Mouse (Mus musculus) C3H10T1/2 (cell line): ENCODE measurements around the gene Ntrk3. TPM values are rescaled to one million over a fixed set of nuclear protein-coding genes. Genes with fewer than 3 reads are reported as not detected.

Source experiments
- polyA plus RNA-seq, 2 experiments: library from polyadenylated mRNA; unstranded; fragments of >200 nt; fragmentation: generic; extraction: Trizol; gene quantifications; one replicate each; pipeline ENCODE4 v1.2.1; 2012; ENCODE audit warnings: missing spikeins in 2 of 2

Ntrk3 gene
- polyA plus RNA-seq: under 1 TPM; 0.18 to 0.37 TPM

GRCm38 (mm10) chr7:78737614-78738210, at the start of gene Ntrk3:
Gene Ntrk3, minus strand, starts transcription at chr7:78738012.

GRCm38 (mm10) chr7:78782639-78783581, 45.1 kb upstream of the Ntrk3 start, which contains the start of the genes Mrps11 and Mrpl46:
Gene Mrps11, plus strand, starts transcription at chr7:78783119.
Gene Mrpl46, minus strand, starts transcription at chr7:78783531.

Other genes starting within 250 kb of the Ntrk3 start
- gene Mrps11, start 45.1 kb upstream of the Ntrk3 start, polyA plus RNA-seq: 100 to 1,000 TPM in 1 of 2 experiments, 10 to 100 TPM in 1; 69.2 to 101 TPM
- gene Mrpl46, start 45.5 kb upstream of the Ntrk3 start, polyA plus RNA-seq: 10 to 100 TPM; 16.0 to 19.7 TPM
- gene Det1, start 109.3 kb upstream of the Ntrk3 start, polyA plus RNA-seq: 1 to 10 TPM; 7.5 to 9.8 TPM
- 10 to 100 TPM; 28.1 to 38.9 TPM for gene Aen, start 157.8 kb upstream of the Ntrk3 start, polyA plus RNA-seq
- gene Isg20, start 175.4 kb upstream of the Ntrk3 start, polyA plus RNA-seq: 10 to 100 TPM in 1 of 2 experiments, 1 to 10 TPM in 1; 6.7 to 10.4 TPM